Mouse (Mus musculus) kidney, adult 2 months (tissue): ENCODE results near the gene Msx3. TPM values are rescaled to one million over a fixed set of nuclear protein-coding genes. Genes with fewer than 3 reads are reported as not detected.

Source experiments
- DNase-seq: peaks from one replicate; pipeline ENCODE4 v3.0.0; 2021
- H3K27ac ChIP-seq: fragments of 200-500 bp; 2 replicates; pipeline ENCODE4 v1.5.1; 2012; ENCODE audit warnings: low read depth, low read length, control low read depth, inconsistent platforms; ENCODE audit not compliant: insufficient read depth
- H3K27me3 ChIP-seq: fragments of 200-500 bp; replicated peaks from 2 replicates; pipeline ENCODE4 v1.6.1; 2012; ENCODE audit warnings: mild to moderate bottlenecking, moderate library complexity, low read length, inconsistent platforms; ENCODE audit not compliant: control insufficient read depth, insufficient read depth
- H3K36me3 ChIP-seq: fragments of 200-500 bp; 2 replicates; pipeline ENCODE4 v1.6.1; 2012; ENCODE audit warnings: mild to moderate bottlenecking, moderate library complexity, low read length, inconsistent platforms; ENCODE audit not compliant: control insufficient read depth, insufficient read depth
- H3K4me1 ChIP-seq: fragments of 200-500 bp; 2 replicates; pipeline ENCODE4 v1.6.1; 2011; ENCODE audit warnings: low read length; ENCODE audit not compliant: control insufficient read depth, insufficient read depth
- H3K4me3 ChIP-seq: fragments of 200-500 bp; 2 replicates; pipeline ENCODE4 v1.5.1; 2011; ENCODE audit warnings: mild to moderate bottlenecking, low read depth, low read length, control low read depth; ENCODE audit not compliant: insufficient read depth
- CTCF ChIP-seq: fragments of 200-500 bp; conservative IDR thresholded peaks from 2 replicates; pipeline ENCODE4 v1.5.1; 2011; ENCODE audit warnings: low read depth, mild to moderate bottlenecking, control low read depth, low read length, moderate library complexity, mixed read lengths; ENCODE audit not compliant: insufficient read depth, insufficient read length
- POLR2A ChIP-seq: fragments of 200-500 bp; IDR thresholded peaks from one replicate; pipeline ENCODE4 v1.6.1; 2011; ENCODE audit warnings: low read depth, low read length, control low read depth
- WGBS: fragments of 180-500 bp; shearing (Covaris S2); methylation state at CpG from one replicate; pipeline ENCODE4 v1.1.7; 2018; 5-methylcytosine and 5-hydroxymethylcytosine counted together
- polyA plus RNA-seq: library from polyadenylated mRNA; depleted of rRNA; stranded (reverse); fragments of >200 nt; gene quantifications from 2 replicates; pipeline ENCODE4 v1.2.3, GENCODE M21; 2012

Msx3 gene
- polyA plus RNA-seq, 1 experiment = not detected

- Histone ChIP-seq H3K4me3 (no peak overlapping the region), H3K27ac (no peak overlapping the region), H3K27me3 (0 out of 2 replicates have a peak, but pooled peaks cover 3% of the 10 kb centered on the region), H3K4me1 (no peaks in the 10 kb centered on the region; the same call in 1 of the 2 replicates), H3K36me3 (no peaks in the 10 kb centered on the region)
- WGBS = 21% methylated on average over 11 of the region's 11 CpGs
- peak; percentile 27 for DNase-seq
- TF ChIP-seq CTCF = peak; percentile 34
- TF ChIP-seq POLR2A = no peak
Measured at GRCm38 (mm10) chr7:140062307-140062706, 13.4 kb upstream of the Msx3 start.

- H3K36me3 ChIP-seq = no peaks in the 10 kb centered on the region
- H3K27me3 ChIP-seq = 0 out of 2 replicates have a peak, but pooled peaks cover 3% of the 10 kb centered on the region
- WGBS = 5% methylated on average over 6 of the region's 6 CpGs
- TF ChIP-seq POLR2A = no peak
- TF ChIP-seq CTCF = no peak
- H3K27ac ChIP-seq = no peak overlapping the region
- H3K4me1 ChIP-seq = no peaks in the 10 kb centered on the region; the same call in 1 of the 2 replicates
- DNase-seq = no peak
- H3K4me3 ChIP-seq = no peak overlapping the region
Measured at GRCm38 (mm10) chr7:140061832-140062130, 12.9 kb upstream of the Msx3 start.

GRCm38 (mm10) chr7:140060936-140061831, 12.3 kb upstream of the Msx3 start:
- Histone ChIP-seq H3K4me1 (no peaks in the 10 kb centered on the region; the same call in 1 of the 2 replicates), H3K27ac (no peak overlapping the region), H3K27me3 (0 out of 2 replicates have a peak, but pooled peaks cover 3% of the 10 kb centered on the region), H3K4me3 (peak overlapping the region; percentile 8; the same call in 1 of the 2 replicates), H3K36me3 (no peaks in the 10 kb centered on the region)
- TF ChIP-seq POLR2A (no peak), CTCF (no peak)
- WGBS = 3% methylated on average over 45 of the region's 47 CpGs
- peak; percentile 16 for DNase-seq

- WGBS = 67% methylated on average over 4 of the region's 4 CpGs
- no peaks in the 10 kb centered on the region; the same call in 1 of the 2 replicates for H3K4me1 ChIP-seq
- H3K27me3 ChIP-seq = 0 out of 2 replicates have a peak, but pooled peaks cover 3% of the 10 kb centered on the region
- TF ChIP-seq POLR2A (no peak), CTCF (no peak)
- H3K27ac ChIP-seq = no peak overlapping the region
- no peak for DNase-seq
- no peak overlapping the region for H3K4me3 ChIP-seq
- H3K36me3 ChIP-seq = no peaks in the 10 kb centered on the region
Measured at GRCm38 (mm10) chr7:140059601-140060000, 10.7 kb upstream of the Msx3 start.

- no peak for DNase-seq
- TF ChIP-seq POLR2A (no peak), CTCF (no peak)
- H3K36me3 ChIP-seq = no peaks in the 10 kb centered on the region
- no peak overlapping the region for H3K27ac ChIP-seq
- 30% methylated on average over 7 of the region's 7 CpGs for WGBS
- no peak overlapping the region for H3K4me3 ChIP-seq
- no peaks in the 10 kb centered on the region; the same call in 1 of the 2 replicates for H3K4me1 ChIP-seq
- H3K27me3 ChIP-seq = 0 out of 2 replicates have a peak, but pooled peaks cover 3% of the 10 kb centered on the region
Measured at GRCm38 (mm10) chr7:140058528-140058927, 9.6 kb upstream of the Msx3 start.

- WGBS = 5% methylated on average over 53 of the region's 53 CpGs
- no peaks in the 10 kb centered on the region for H3K36me3 ChIP-seq
- DNase-seq = peak; percentile 53
- 0 out of 2 replicates have a peak, but pooled peaks cover 3% of the 10 kb centered on the region for H3K27me3 ChIP-seq
- no peak for TF ChIP-seq POLR2A
- no peak for TF ChIP-seq CTCF
- peak overlapping the region; percentile 1 for H3K4me3 ChIP-seq
- H3K4me1 ChIP-seq = no peaks in the 10 kb centered on the region; the same call in 1 of the 2 replicates
- no peak overlapping the region for H3K27ac ChIP-seq
Measured at GRCm38 (mm10) chr7:140057413-140058407, 8.8 kb upstream of the Msx3 start.
